Mouse (Mus musculus) Patski (cell line): ENCODE results near the gene Acsf2. TPM values are rescaled to one million over a fixed set of nuclear protein-coding genes. Genes with fewer than 3 reads are reported as not detected.

Experiments used
- ATAC-seq: fragments of 100-300 bp; one replicate; pipeline ENCODE4 v1.8.0; 2021
- CTCF ChIA-PET: fragments of 350-600 bp; sonication (Branson Sonifier 250); formaldehyde crosslinking; loops from one replicate; lab custom pipeline; 2022; ENCODE audit warnings: inconsistent platforms; lab: Charles Lee
- POLR2A ChIA-PET: fragments of 350-600 bp; sonication (Branson Sonifier 250); formaldehyde crosslinking; loops from one replicate; lab custom pipeline; 2022; ENCODE audit warnings: antibody characterized with exemption, inconsistent platforms; lab: Charles Lee
- DNase-seq: peaks from one replicate; pipeline ENCODE4 v3.0.0-alpha.2; 2011; ENCODE audit warnings: low read depth, low spot score
- H3K27me3 ChIP-seq: fragments of 371-371 bp; one replicate; pipeline ENCODE4 v1.5.1; 2021
- CTCF ChIP-seq: fragments of 100-300 bp; IDR thresholded peaks from one replicate; pipeline ENCODE4 v1.5.1; 2021
- in situ Hi-C: fragments of 300-500 bp; cut with MboI; formaldehyde crosslinking; loops from 3 replicates; pipeline ENCODE4 v1.11.1; 2018; ENCODE audit warnings: low pct_unique_long_range_greater_than_20kb, mixed read lengths
- polyA plus RNA-seq: library from polyadenylated mRNA; unstranded; gene quantifications from one replicate; pipeline ENCODE4 v1.2.3, GENCODE M21; 2021

Gene Acsf2
- polyA plus RNA-seq, 1 experiment from 2014 or later = 6.5 TPM

- in situ Hi-C loops = no loop called here
- ChIA-PET CTCF (interaction anchor here (0.6 to 3.5 kb wide), 9 partner anchors 9 to 90 kb away, joined by 3 to 38 read pairs (median 4); no protein-coding TSS in a partner anchor), POLR2A (interaction anchor here (0.6 to 1.2 kb wide), 4 partner anchors 8 to 80 kb away, joined by 3 to 5 read pairs (median 4); partner anchors contain the start of genes Eme1, Mrpl27 and Rsad1)
- no peaks in the 10 kb centered on the region for H3K27me3 ChIP-seq
- TF ChIP-seq CTCF = peak; percentile 100
- ATAC-seq = peak; percentile 72
- DNase-seq = peak; percentile 31
Observed at GRCm38 (mm10) chr11:94629199-94629883, 27.7 kb upstream of the Acsf2 start, which contains the start of gene Lrrc59. Gene Lrrc59 (plus strand): TSS chr11:94629767.

DNA sequence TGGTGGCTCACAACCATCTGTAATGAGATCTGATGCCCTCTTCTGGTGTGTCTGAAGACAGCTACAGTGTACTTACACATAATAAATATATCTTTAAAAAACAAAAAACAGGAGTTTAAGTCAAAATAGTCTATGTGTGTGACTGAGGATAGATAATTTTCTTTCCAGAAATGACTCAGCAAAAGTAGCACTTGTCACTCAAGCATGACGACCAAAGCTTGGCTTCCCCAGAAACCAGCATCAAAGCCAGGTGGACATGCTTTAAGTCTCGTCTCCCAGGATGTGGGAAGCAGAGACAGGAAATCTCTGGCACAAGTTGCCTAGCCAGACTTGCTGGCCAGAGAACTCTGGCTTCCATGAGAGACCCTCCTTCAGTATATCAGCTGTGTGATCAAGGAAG is 20.5 kb upstream of the Acsf2 start:
- in situ Hi-C loops = no loop called here
- no peak for ATAC-seq
- DNase-seq = no peak
- H3K27me3 ChIP-seq = no peaks in the 10 kb centered on the region
- CTCF ChIA-PET = interaction anchor here (1.6 to 3.2 kb wide), 4 partner anchors 8 to 73 kb away, joined by 4 to 38 read pairs (median 6); partner anchors contain the start of genes Lrrc59 and Rsad1
- TF ChIP-seq CTCF = no peak
- POLR2A ChIA-PET = interaction anchor here (0.7 to 1.0 kb wide), 2 partner anchors 7 to 19 kb away, joined by 3 read pairs; no protein-coding TSS in a partner anchor

GRCm38 (mm10) chr11:94621458-94621852 is 19.8 kb upstream of the Acsf2 start:
- no peak for DNase-seq
- H3K27me3 ChIP-seq = no peaks in the 10 kb centered on the region
- TF ChIP-seq CTCF = peak; percentile 46
- ATAC-seq = no peak
- POLR2A ChIA-PET = interaction anchor here (1.0 kb wide), 2 partner anchors 8 to 9 kb away, joined by 3 to 5 read pairs; partner anchors contain the start of gene Lrrc59
- CTCF ChIA-PET = interaction anchor here (1.0 to 3.2 kb wide), 5 partner anchors 9 to 72 kb away, joined by 3 to 38 read pairs (median 5); partner anchors contain the start of genes Lrrc59 and Rsad1
- in situ Hi-C loops = no loop called here

- POLR2A ChIA-PET = interaction anchor here (1.0 kb wide), 2 partner anchors 8 to 9 kb away, joined by 3 to 5 read pairs; partner anchors contain the start of gene Lrrc59
Observed at GRCm38 (mm10) chr11:94620766-94621457, 19.2 kb upstream of the Acsf2 start.

DNA sequence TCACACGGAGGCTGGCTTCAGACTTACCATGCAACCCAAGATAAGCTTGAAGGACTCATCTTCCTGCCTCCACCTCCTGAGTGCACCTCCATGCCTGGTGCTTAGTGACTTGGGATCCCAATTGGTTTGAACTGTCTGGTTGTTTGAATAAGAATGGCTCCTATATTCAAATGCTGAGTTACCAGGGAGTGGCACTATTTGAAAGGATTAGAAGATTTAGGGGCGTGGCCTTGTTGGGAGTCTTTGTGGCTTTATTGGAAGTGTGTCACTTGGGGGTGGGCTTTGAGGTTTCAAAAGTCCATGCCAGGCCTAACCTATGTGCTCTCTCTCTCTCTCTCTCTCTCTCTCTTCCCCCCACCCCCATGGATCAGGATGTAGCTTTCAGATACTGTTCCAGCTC is 16.0 kb upstream of the Acsf2 start:
- no peak for DNase-seq
- ChIA-PET CTCF (interaction anchor here (1.2 kb wide), 1 partner anchor 12 kb away, joined by 4 read pairs; the partner anchor contains the start of gene Lrrc59), POLR2A (no interaction called here)
- H3K27me3 ChIP-seq = no peaks in the 10 kb centered on the region
- ATAC-seq = no peak
- in situ Hi-C loops = no loop called here
- no peak for TF ChIP-seq CTCF

More at GRCm38 (mm10) chr11:94620766-94621457, 19.2 kb upstream of the Acsf2 start:
- peak; percentile 17 for ATAC-seq
- no peak for DNase-seq
- in situ Hi-C loops = no loop called here
- CTCF ChIA-PET = interaction anchor here (1.0 to 3.2 kb wide), 5 partner anchors 10 to 72 kb away, joined by 3 to 38 read pairs (median 5); partner anchors contain the start of genes Lrrc59 and Rsad1
- no peaks in the 10 kb centered on the region for H3K27me3 ChIP-seq
- no peak for TF ChIP-seq CTCF

GRCm38 (mm10) chr11:94615494-94615893 is 13.8 kb upstream of the Acsf2 start:
- no peaks in the 10 kb centered on the region for H3K27me3 ChIP-seq
- in situ Hi-C loops = no loop called here
- POLR2A ChIA-PET = no interaction called here
- ATAC-seq (no peak), DNase-seq (no peak)
- TF ChIP-seq CTCF = no peak
- CTCF ChIA-PET = no interaction called here

DNA sequence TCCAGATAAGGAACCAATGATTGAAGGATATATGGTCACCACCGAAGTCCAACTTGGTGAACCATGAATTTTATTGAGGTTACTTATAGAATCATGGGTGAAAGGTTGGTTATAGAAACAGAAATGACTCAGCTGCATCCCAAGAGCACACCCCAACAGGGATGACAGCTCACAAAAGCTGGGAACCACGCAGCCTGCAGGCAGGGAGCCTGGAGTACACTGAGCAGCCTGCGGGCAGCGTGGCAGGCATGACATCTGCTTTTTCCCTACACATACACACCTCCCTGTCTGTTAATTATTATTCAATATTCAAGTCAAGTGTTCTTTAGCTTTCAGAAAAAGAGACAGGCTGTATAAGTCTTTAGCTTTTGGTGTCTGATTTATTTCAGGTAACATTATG is 12.9 kb upstream of the Acsf2 start:
- in situ Hi-C loops = no loop called here
- POLR2A ChIA-PET = no interaction called here
- DNase-seq (no peak), ATAC-seq (no peak)
- no peaks in the 10 kb centered on the region for H3K27me3 ChIP-seq
- no peak for TF ChIP-seq CTCF
- CTCF ChIA-PET = no interaction called here

- in situ Hi-C loops = no loop called here
Observed at GRCm38 (mm10) chr11:94610744-94611740, 9.4 kb upstream of the Acsf2 start.

DNA sequence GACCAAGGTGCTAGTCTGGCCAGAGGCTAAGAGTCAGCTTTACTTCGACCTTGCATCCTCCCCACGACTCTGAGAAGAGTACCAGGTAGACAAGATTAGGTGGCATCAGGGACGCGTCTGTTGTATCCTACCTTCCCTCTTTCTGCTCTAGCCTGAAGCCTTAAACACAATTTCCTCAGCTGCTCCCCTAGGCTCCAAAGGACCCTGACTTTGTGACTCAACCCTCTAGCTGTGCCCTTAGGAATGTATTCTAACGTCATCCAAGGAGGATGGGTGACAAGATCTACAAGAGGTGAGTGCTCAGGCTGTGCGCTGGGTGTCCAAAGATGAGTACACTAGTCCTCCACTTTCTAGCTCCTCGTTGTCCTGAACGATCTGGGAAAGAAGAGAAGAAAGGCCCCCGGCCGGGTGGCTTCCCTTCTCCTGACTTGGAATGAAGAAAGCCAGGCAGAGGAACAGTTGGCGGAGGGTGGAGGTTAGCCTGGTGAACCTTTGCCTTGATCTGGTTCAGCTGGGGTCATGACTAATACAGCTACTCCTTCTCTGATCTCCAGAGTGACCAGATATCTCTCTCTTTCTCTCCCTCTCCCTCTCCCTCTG is 785 bp upstream of the Acsf2 start:
- no peaks in the 10 kb centered on the region for H3K27me3 ChIP-seq
- no peak for TF ChIP-seq CTCF
- in situ Hi-C loops = no loop called here
- ChIA-PET CTCF (interaction anchor here (1.0 kb wide), 1 partner anchor 27 kb away, joined by 3 read pairs; the partner anchor contains the start of gene Lrrc59), POLR2A (no interaction called here)
- DNase-seq = no peak
- ATAC-seq = no peak

More at GRCm38 (mm10) chr11:94610744-94611740, 9.4 kb upstream of the Acsf2 start:
- no peak for TF ChIP-seq CTCF
- ATAC-seq = no peak
- H3K27me3 ChIP-seq = no peaks in the 10 kb centered on the region
- ChIA-PET POLR2A (no interaction called here), CTCF (interaction anchor here (2.2 kb wide), 1 partner anchor 19 kb away, joined by 8 read pairs; the partner anchor contains the start of gene Lrrc59)
- no peak for DNase-seq
